Mouse (Mus musculus): Measurements from ENCODE around the gene Zbtb20.

DNA sequence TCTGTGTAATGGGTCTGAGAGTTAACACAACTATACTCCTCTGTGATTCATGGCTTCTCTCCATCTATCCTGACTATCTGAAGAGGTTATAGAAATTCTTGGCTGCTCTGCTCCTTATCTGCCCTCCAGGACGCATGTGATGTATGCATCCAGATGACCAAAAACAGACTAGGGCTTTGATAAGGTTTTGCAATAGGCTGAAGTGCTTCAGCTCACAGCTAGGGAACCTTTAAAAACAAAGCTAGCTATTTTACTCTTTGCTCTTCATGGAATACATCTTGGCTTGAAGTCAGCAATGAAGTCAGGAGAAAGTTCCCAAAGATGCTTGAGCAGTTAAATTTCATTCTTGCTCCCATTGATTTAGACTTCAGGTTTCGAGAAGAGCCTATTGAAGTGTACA is 756.1 kb downstream of the Zbtb20 start:
- TF ChIP-seq USF1 (IDR thresholded peaks at IDR 0.05; ENCODE audit: low read depth) (no peak), MAX (IDR thresholded peaks at IDR 0.05) (no peak), CTCF (IDR thresholded peaks at IDR 0.05; ENCODE audit: control insufficient read depth, insufficient read depth, insufficient read length) (no peak), FOSL1 (IDR thresholded peaks at IDR 0.05; ENCODE audit: insufficient read depth, low read length, poor library complexity, severe bottlenecking) (no peak), MYOG (IDR thresholded peaks at IDR 0.05; ENCODE audit: control insufficient read depth, extremely low read depth, insufficient read length) (no peak), CEBPB (IDR thresholded peaks at IDR 0.05; ENCODE audit: low read depth) (no peak), MYOD1 (IDR thresholded peaks at IDR 0.05; ENCODE audit: control insufficient read depth, insufficient read length, low read depth) (no peak)

Data from C2C12 (cell line).